Mouse (Mus musculus) cerebellum, adult 2 months (tissue): ENCODE measurements around the gene Mpi.

ENCODE experiments used
- CTCF ChIP-seq: fragments of 200-500 bp; IDR thresholded peaks from 2 replicates; pipeline ENCODE4 v1.5.1; 2011; ENCODE audit warnings: low read depth, mild to moderate bottlenecking, control low read depth, low read length, moderate library complexity, borderline replicate concordance; ENCODE audit not compliant: insufficient read depth
- POLR2A ChIP-seq: fragments of 200-500 bp; IDR thresholded peaks from 2 replicates; pipeline ENCODE4 v1.6.1; 2011; ENCODE audit warnings: low read length, control low read depth, borderline replicate concordance; ENCODE audit not compliant: insufficient read depth

DNA sequence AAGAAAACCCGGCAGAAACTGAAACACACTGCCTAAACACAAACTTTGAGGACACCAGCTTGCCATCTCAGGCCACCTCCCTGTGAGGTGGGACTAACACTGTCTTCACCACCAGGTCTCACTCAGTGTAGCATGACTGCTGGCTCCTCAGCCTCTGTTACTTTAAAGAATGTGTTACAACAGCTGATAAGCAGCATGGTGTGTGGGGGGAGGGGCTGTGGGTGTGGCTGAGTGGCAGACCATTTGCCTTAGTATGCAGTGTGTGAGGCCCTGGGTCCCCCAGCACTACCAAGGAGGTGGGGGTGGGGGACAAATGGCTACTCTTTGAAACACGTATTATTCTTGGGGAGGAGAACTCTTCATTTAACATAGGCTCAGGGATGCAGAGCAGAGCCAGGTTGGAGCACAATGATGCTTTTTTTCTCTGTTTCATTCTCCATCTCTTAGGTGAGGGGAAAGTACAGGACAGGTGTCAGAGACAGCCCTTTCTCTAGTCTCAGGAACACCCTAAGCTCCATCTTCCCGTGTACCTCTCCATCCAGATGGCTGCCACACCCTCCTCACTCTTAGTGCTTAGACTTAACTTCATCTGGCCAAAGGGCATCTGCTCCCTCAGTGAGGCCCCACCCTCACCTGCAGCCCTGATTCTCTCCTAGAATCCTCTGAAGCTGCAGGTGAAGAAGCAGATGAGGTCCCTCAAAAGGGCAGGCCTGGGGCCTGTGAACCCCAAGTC is 48.2 kb upstream of the Mpi start:
- TF ChIP-seq CTCF = no peak
- TF ChIP-seq POLR2A = no peak
